Mouse (Mus musculus) midbrain, embryonic 13.5 days (tissue): ENCODE data around the gene Trim62. TPM values are rescaled to one million over a fixed set of nuclear protein-coding genes. Genes with fewer than 3 reads are reported as not detected.
A peak's percentile ranks its signal among the peaks of the same experiment; 100 is the strongest.
"Not testable (repeated sequence)": the region's sequence is repeated elsewhere in the genome, so short reads cannot be mapped to it uniquely, and the experiment has no call there.

ENCODE experiments used
- ATAC-seq: fragments of 200-750 bp; cut with Nextera tagmentation; 2 replicates; pipeline ENCODE4 v1.8.0; 2017; ENCODE audit warnings: mild to moderate bottlenecking, moderate TSS enrichment, moderate library complexity
- H3K27ac ChIP-seq: fragments of 300-500 bp; sonication (generic); 2 replicates; pipeline ENCODE4 v1.5.1; 2015; ENCODE audit warnings: inconsistent platforms, mild to moderate bottlenecking, moderate library complexity
- H3K27me3 ChIP-seq: fragments of 300-500 bp; sonication (generic); 2 replicates; pipeline ENCODE4 v1.6.1; 2015; ENCODE audit warnings: mild to moderate bottlenecking, inconsistent platforms
- H3K36me3 ChIP-seq: fragments of 300-500 bp; sonication (generic); 2 replicates; pipeline ENCODE4 v1.6.1; 2015; ENCODE audit warnings: mild to moderate bottlenecking, inconsistent platforms
- H3K4me1 ChIP-seq: fragments of 300-500 bp; sonication (generic); replicated peaks from 2 replicates; pipeline ENCODE4 v1.6.1; 2015; ENCODE audit warnings: inconsistent platforms
- H3K4me2 ChIP-seq: fragments of 300-500 bp; sonication (generic); replicated peaks from 2 replicates; pipeline ENCODE4 v1.6.1; 2015; ENCODE audit warnings: moderate library complexity, mild to moderate bottlenecking, inconsistent platforms
- H3K4me3 ChIP-seq: fragments of 300-500 bp; sonication (generic); replicated peaks from 2 replicates; pipeline ENCODE4 v1.5.1; 2015; ENCODE audit warnings: mild to moderate bottlenecking, inconsistent platforms
- H3K9ac ChIP-seq: fragments of 300-500 bp; sonication (generic); replicated peaks from 2 replicates; pipeline ENCODE4 v1.6.1; 2015; ENCODE audit warnings: mild to moderate bottlenecking, inconsistent platforms
- H3K9me3 ChIP-seq: fragments of 300-500 bp; sonication (generic); 2 replicates; pipeline ENCODE4 v1.6.1; 2016; ENCODE audit warnings: mild to moderate bottlenecking, inconsistent platforms
- WGBS: fragments of 180-500 bp; shearing (Covaris S2); methylation state at CpG from one replicate; pipeline ENCODE4 v1.1.7; 2015; 5-methylcytosine and 5-hydroxymethylcytosine counted together
- polyA plus RNA-seq: library from polyadenylated mRNA; unstranded; fragments of >200 nt; fragmentation: Nextera tagmentation; extraction: Ambion mirVana; gene quantifications from 2 replicates; pipeline ENCODE4 v1.2.1, GENCODE M21; 2015

Trim62 gene
- polyA plus RNA-seq, 1 experiment from 2014 or later = 15.9 TPM

- not testable (repeated sequence) for ATAC-seq, H3K9me3 ChIP-seq, H3K27me3 ChIP-seq, H3K4me3 ChIP-seq, H3K27ac ChIP-seq, H3K4me2 ChIP-seq, H3K4me1 ChIP-seq, H3K36me3 ChIP-seq, H3K9ac ChIP-seq
Observed at GRCm38 (mm10) chr4:128858226-128858625, 25.2 kb upstream of the Trim62 start.

DNA sequence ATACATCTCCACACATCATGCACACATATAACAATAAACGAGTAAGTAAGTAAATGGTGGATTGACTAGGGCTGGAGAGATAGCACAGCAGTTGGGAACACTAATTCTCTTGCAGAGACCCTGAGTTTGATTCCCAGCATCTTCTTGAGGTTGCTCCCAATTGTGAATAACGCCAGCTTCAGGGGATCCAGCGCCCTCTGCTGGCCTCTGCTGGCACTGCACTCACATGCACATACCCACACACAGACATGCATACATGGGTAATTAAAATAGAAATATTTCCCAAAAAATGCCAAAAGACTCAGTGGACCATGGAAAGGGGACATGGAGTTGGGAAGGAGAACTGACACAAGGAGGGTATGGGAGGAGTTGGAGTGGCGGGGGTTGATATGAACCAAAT is 24.5 kb upstream of the Trim62 start:
- 71% methylated on average over 4 of the region's 4 CpGs for WGBS
- no peak overlapping the region for H3K4me2 ChIP-seq
- no peaks in the 10 kb centered on the region for H3K27me3 ChIP-seq
- H3K9me3 ChIP-seq = no peaks in the 10 kb centered on the region
- H3K36me3 ChIP-seq = no peaks in the 10 kb centered on the region
- H3K4me3 ChIP-seq = no peak overlapping the region
- peaks cover 3% of the 10 kb centered on the region; the same call in 1 of the 2 replicates for H3K4me1 ChIP-seq
- no peak overlapping the region for H3K27ac ChIP-seq
- H3K9ac ChIP-seq = no peak overlapping the region
- ATAC-seq = no peak

GRCm38 (mm10) chr4:128872992-128873391 is 10.4 kb upstream of the Trim62 start:
- Histone ChIP-seq H3K9me3 (no peaks in the 10 kb centered on the region), H3K4me3 (no peak overlapping the region), H3K4me1 (peaks cover 16% of the 10 kb centered on the region), H3K36me3 (no peaks in the 10 kb centered on the region), H3K27ac (peak overlapping the region; percentile 44), H3K4me2 (no peak overlapping the region), H3K27me3 (no peaks in the 10 kb centered on the region; the same call in 1 of the 2 replicates), H3K9ac (no peak overlapping the region)
- ATAC-seq = no peak
- WGBS = 58% methylated on average over 19 of the region's 19 CpGs

- no peak overlapping the region for H3K27ac ChIP-seq
- WGBS = 95% methylated on average over 17 of the region's 17 CpGs
- no peak for ATAC-seq
- H3K27me3 ChIP-seq = no peaks in the 10 kb centered on the region; the same call in 1 of the 2 replicates
- peaks cover 24% of the 10 kb centered on the region for H3K4me1 ChIP-seq
- H3K4me2 ChIP-seq = no peak overlapping the region
- no peaks in the 10 kb centered on the region for H3K36me3 ChIP-seq
- no peak overlapping the region for H3K4me3 ChIP-seq
- no peaks in the 10 kb centered on the region for H3K9me3 ChIP-seq
- H3K9ac ChIP-seq = no peak overlapping the region
Observed at GRCm38 (mm10) chr4:128874062-128874461, 9.3 kb upstream of the Trim62 start.

DNA sequence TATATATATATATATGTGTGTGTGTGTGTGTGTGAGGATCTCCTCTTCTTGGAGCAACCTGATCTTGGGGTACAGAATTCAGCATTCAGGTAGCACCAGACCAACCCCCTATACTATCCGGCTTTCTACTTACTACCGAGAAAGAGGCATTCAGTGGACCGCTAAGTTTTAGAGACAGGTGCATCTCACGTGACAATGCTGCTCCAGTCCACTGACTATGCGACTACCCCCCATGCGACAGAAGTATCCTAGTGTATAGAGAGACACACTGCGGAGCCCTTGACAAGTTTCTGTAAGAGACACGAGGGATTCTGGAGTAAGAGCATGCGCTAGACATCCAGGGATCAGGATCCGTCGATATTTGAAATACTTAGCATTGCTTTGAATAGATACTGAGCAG is 7.9 kb upstream of the Trim62 start:
- Histone ChIP-seq H3K9ac (no peak overlapping the region), H3K36me3 (no peaks in the 10 kb centered on the region), H3K27me3 (no peaks in the 10 kb centered on the region; the same call in 1 of the 2 replicates), H3K4me1 (peaks cover 33% of the 10 kb centered on the region), H3K9me3 (no peaks in the 10 kb centered on the region), H3K27ac (no peak overlapping the region), H3K4me2 (no peak overlapping the region), H3K4me3 (no peak overlapping the region)
- ATAC-seq = no peak
- WGBS = 93% methylated on average over 11 of the region's 11 CpGs

DNA sequence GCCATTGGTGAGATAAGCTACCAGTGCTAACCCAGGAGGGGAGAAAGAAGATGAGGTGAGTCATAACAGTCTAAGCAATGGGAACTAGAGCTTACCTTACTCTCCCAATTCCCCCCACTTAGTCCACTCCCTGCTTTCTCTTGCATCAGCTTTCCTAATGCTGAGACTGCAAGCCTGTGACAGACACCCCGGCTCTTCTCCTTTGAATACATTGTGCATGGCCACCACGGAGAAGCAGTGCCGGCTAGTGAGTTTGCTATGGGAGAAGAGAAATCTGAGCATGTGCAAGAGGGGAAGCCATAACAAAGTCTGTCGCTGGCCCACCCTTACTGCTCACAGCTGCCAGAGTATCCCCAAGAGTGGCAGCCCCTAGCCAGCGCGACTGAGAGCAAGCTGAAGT is 5.9 kb upstream of the Trim62 start:
- Histone ChIP-seq H3K36me3 (no peaks in the 10 kb centered on the region), H3K27me3 (peaks cover 3% of the 10 kb centered on the region; the same call in 1 of the 2 replicates), H3K4me2 (no peak overlapping the region), H3K4me3 (no peak overlapping the region), H3K4me1 (peaks cover 33% of the 10 kb centered on the region), H3K9me3 (no peaks in the 10 kb centered on the region), H3K9ac (no peak overlapping the region), H3K27ac (peak overlapping the region; percentile 56)
- WGBS = 12% methylated on average over 6 of the region's 6 CpGs
- ATAC-seq = no peak; the same call in 1 of the 2 replicates

GRCm38 (mm10) chr4:128878901-128879491 is 4.4 kb upstream of the Trim62 start:
- H3K9ac ChIP-seq = no peak overlapping the region
- H3K4me1 ChIP-seq = peaks cover 34% of the 10 kb centered on the region
- no peaks in the 10 kb centered on the region for H3K9me3 ChIP-seq
- no peak overlapping the region for H3K4me3 ChIP-seq
- peak overlapping the region; percentile 58 for H3K27ac ChIP-seq
- 9% methylated on average over 13 of the region's 13 CpGs for WGBS
- peak; percentile 32 for ATAC-seq
- peak overlapping the region; percentile 15; the same call in 1 of the 2 replicates for H3K4me2 ChIP-seq
- peaks cover 3% of the 10 kb centered on the region; the same call in 1 of the 2 replicates for H3K27me3 ChIP-seq
- H3K36me3 ChIP-seq = no peaks in the 10 kb centered on the region

DNA sequence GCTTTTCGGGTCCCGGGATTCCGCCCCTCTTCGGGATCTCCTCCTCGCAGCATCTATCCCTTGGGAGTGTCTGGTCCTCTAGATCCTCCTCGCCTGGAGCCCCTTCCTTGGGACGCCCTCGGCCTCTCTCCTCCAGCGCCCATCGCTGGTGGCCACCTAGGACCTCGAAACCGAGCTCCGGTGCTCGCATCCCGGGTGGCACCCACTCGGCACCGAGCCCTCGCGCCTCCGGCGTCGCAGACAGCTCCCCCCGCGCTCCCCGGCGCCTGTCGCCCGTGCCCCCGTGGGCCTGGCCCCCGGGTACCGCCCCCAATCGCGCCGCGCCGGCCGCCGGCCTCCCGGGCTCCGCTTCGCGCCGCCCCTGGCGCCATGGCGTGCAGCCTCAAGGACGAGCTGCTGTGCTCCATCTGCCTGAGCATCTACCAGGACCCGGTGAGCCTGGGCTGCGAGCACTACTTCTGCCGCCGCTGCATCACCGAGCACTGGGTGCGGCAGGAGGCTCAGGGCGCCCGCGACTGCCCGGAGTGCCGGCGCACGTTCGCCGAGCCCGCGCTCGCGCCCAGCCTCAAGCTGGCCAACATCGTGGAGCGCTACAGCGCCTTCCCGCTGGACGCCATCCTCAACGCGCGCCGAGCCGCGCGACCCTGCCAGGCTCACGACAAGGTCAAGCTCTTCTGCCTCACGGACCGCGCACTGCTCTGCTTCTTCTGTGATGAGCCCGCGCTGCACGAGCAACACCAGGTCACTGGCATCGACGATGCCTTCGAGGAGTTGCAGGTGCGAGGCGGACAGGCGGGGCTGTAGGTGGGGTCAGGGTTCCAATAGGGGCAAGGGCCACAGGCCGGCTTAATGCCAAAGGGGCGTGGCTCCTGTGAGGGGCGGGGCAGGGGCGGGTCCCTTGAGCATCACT is 676 bp downstream of the Trim62 start:
- Histone ChIP-seq H3K9me3 (no peaks in the 10 kb centered on the region), H3K4me3 (peak overlapping the region; percentile 77), H3K9ac (peak overlapping the region; percentile 89), H3K27ac (peak overlapping the region; percentile 86), H3K4me1 (peaks cover 56% of the 10 kb centered on the region), H3K4me2 (peak overlapping the region; percentile 95), H3K36me3 (no peaks in the 10 kb centered on the region), H3K27me3 (peaks cover 6% of the 10 kb centered on the region; the same call in 1 of the 2 replicates)
- ATAC-seq = peak; percentile 68
- WGBS = 1% methylated on average over 93 of the region's 94 CpGs

DNA sequence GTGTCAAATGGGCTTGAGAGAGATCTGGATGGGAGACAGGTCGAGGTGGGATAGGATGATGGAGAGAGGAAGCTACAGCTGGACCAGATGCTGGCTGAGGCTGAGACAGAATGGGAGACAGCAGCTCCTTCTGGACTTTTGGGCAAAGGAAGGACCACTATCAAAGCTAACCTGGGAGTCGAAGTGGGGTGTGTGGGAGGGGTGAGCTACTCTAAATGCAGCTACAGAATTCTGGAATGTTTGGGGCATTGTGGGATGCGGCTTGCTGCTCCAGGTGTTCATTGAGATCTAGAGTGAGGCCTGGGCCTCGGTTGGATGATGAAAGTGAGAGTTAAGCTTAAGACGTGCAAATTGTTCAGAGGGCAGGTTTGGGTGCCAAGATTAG is 1.3 kb downstream of the Trim62 start:
- Histone ChIP-seq H3K36me3 (no peaks in the 10 kb centered on the region), H3K9me3 (no peaks in the 10 kb centered on the region), H3K27me3 (peaks cover 6% of the 10 kb centered on the region; the same call in 1 of the 2 replicates), H3K4me1 (peaks cover 49% of the 10 kb centered on the region), H3K4me3 (peak overlapping the region; percentile 77), H3K4me2 (peak overlapping the region; percentile 95), H3K27ac (peak overlapping the region; percentile 86), H3K9ac (peak overlapping the region; percentile 89)
- 64% methylated on average over 5 of the region's 5 CpGs for WGBS
- ATAC-seq = peak; percentile 35

GRCm38 (mm10) chr4:128885540-128885939 is 2.2 kb downstream of the Trim62 start:
- Histone ChIP-seq H3K4me2 (peak overlapping the region; percentile 95; the same call in 1 of the 2 replicates), H3K9ac (no peak overlapping the region), H3K9me3 (no peaks in the 10 kb centered on the region), H3K27me3 (peaks cover 6% of the 10 kb centered on the region; the same call in 1 of the 2 replicates), H3K4me1 (peaks cover 46% of the 10 kb centered on the region), H3K36me3 (no peaks in the 10 kb centered on the region), H3K27ac (no peak overlapping the region), H3K4me3 (no peak overlapping the region; the same call in 1 of the 2 replicates)
- 89% methylated on average over 8 of the region's 8 CpGs for WGBS
- no peak for ATAC-seq

GRCm38 (mm10) chr4:128886571-128886970 is 3.2 kb downstream of the Trim62 start:
- WGBS = 49% methylated on average over 5 of the region's 5 CpGs
- H3K4me2 ChIP-seq = peak overlapping the region; percentile 22
- peaks cover 6% of the 10 kb centered on the region; the same call in 1 of the 2 replicates for H3K27me3 ChIP-seq
- H3K9me3 ChIP-seq = no peaks in the 10 kb centered on the region
- no peaks in the 10 kb centered on the region for H3K36me3 ChIP-seq
- peak overlapping the region; percentile 17; the same call in 1 of the 2 replicates for H3K9ac ChIP-seq
- peaks cover 46% of the 10 kb centered on the region for H3K4me1 ChIP-seq
- peak overlapping the region; percentile 19 for H3K27ac ChIP-seq
- ATAC-seq = no peak
- H3K4me3 ChIP-seq = no peak overlapping the region

- Histone ChIP-seq H3K9ac (peak overlapping the region; percentile 17; the same call in 1 of the 2 replicates), H3K4me3 (no peak overlapping the region), H3K27me3 (peaks cover 6% of the 10 kb centered on the region; the same call in 1 of the 2 replicates), H3K27ac (peak overlapping the region; percentile 19), H3K36me3 (no peaks in the 10 kb centered on the region), H3K9me3 (no peaks in the 10 kb centered on the region), H3K4me2 (peak overlapping the region; percentile 22), H3K4me1 (peaks cover 47% of the 10 kb centered on the region)
- WGBS = 68% methylated on average over 10 of the region's 10 CpGs
- no peak for ATAC-seq
Observed at GRCm38 (mm10) chr4:128887026-128887425, 3.6 kb downstream of the Trim62 start.
